Mouse (Mus musculus): Measurements from ENCODE around the gene Kcnma1. TPM values are rescaled to one million over a fixed set of nuclear protein-coding genes. Genes with fewer than 3 reads are reported as not detected.
A peak's percentile ranks its signal among the peaks of the same experiment; 100 is the strongest.

Gene Kcnma1
- polyA plus RNA-seq, 2 experiments = 5.4 to 8.5 TPM

DNA sequence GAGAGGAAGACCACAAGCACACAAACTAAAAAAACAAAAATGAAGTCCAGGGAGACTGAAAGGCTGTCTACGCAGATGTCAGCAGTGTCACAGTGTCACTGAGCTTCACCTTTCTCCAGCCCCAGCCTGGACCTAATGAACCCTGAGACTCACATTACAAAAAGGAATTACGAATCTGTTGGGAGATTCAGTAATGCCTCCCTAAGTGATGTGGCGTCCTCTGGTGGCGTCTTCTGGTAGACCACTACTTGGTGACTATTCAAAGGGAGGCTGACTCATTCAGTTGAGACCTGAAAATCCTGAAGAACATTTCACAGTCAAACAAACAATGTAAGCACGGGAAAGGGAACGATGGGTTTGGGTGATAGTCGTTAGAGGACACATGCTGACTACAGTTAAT lies 6.0 kb downstream of the Kcnma1 start:
- Histone ChIP-seq H3K4me2 (replicated peaks; ENCODE audit: low read depth, low read length, severe bottlenecking) (no peak overlapping the region), H3K4me3 (replicated peaks; ENCODE audit: low read length) (no peak overlapping the region), H3K27me3 (ENCODE audit: control insufficient read depth, insufficient read depth, low read length) (peaks cover 37% of the 10 kb centered on the region), H3K9me3 (ENCODE audit: control insufficient read depth, low read length) (no peaks in the 10 kb centered on the region), H3K36me3 (ENCODE audit: control insufficient read depth, insufficient read depth, low read length) (no peaks in the 10 kb centered on the region), H3K27ac (replicated peaks; ENCODE audit: low read depth, low read length) (no peak overlapping the region), H3K4me1 (ENCODE audit: control insufficient read depth, insufficient read depth, low read length) (peaks cover 5% of the 10 kb centered on the region; the same call in 1 of the 2 replicates), H3K9ac (ENCODE audit: low read depth, low read length, severe bottlenecking) (no peak overlapping the region)
- DNase-seq (ENCODE audit: low spot score) (peak; percentile 87), ATAC-seq (ENCODE audit: low FRiP score, low read depth) (0 out of 2 replicates have a peak, but pooled peaks have one; percentile 19)
- WGBS = 12% methylated on average over 7 of the region's 7 CpGs
- TF ChIP-seq POLR2A (IDR thresholded peaks at IDR 0.05; ENCODE audit: borderline replicate concordance, extremely low read depth, insufficient read depth, insufficient read length) = no peak

DNA sequence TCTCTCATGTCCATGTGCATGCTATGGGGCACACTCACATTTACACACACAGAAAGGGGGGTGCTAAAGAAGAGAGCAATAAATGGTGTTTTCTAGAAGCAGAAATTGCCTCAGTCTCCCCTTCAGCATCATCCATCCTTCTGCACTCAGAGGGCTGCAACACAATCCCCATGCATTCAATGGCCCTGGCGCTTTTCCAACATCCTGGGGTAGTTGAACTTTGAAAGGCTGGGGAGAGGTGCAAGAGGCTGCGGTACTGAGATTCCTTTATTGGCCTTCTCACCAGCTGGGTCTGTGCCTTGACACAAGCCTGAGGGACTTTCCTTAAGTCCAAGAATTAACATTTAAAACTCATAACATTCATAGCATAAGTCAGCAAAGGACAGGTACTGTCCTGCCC lies 8.0 kb downstream of the Kcnma1 start:
- peaks cover 56% of the 10 kb centered on the region for H3K27me3 ChIP-seq (ENCODE audit: control insufficient read depth, insufficient read depth, low read length)
- no peak for TF ChIP-seq POLR2A (IDR thresholded peaks at IDR 0.05; ENCODE audit: borderline replicate concordance, extremely low read depth, insufficient read depth, insufficient read length)
- no peak overlapping the region for H3K9ac ChIP-seq (ENCODE audit: low read depth, low read length, severe bottlenecking)
- H3K9me3 ChIP-seq (ENCODE audit: control insufficient read depth, low read length) = no peaks in the 10 kb centered on the region
- H3K36me3 ChIP-seq (ENCODE audit: control insufficient read depth, insufficient read depth, low read length) = no peaks in the 10 kb centered on the region
- H3K4me1 ChIP-seq (ENCODE audit: control insufficient read depth, insufficient read depth, low read length) = peaks cover 5% of the 10 kb centered on the region; the same call in 1 of the 2 replicates
- H3K4me3 ChIP-seq (replicated peaks; ENCODE audit: low read length) = no peak overlapping the region
- ATAC-seq (ENCODE audit: low FRiP score, low read depth) (no peak), DNase-seq (ENCODE audit: low spot score) (no peak)
- WGBS = 49% methylated on average over 2 of the region's 2 CpGs
- H3K4me2 ChIP-seq (replicated peaks; ENCODE audit: low read depth, low read length, severe bottlenecking) = no peak overlapping the region
- H3K27ac ChIP-seq (replicated peaks; ENCODE audit: low read depth, low read length) = no peak overlapping the region

DNA sequence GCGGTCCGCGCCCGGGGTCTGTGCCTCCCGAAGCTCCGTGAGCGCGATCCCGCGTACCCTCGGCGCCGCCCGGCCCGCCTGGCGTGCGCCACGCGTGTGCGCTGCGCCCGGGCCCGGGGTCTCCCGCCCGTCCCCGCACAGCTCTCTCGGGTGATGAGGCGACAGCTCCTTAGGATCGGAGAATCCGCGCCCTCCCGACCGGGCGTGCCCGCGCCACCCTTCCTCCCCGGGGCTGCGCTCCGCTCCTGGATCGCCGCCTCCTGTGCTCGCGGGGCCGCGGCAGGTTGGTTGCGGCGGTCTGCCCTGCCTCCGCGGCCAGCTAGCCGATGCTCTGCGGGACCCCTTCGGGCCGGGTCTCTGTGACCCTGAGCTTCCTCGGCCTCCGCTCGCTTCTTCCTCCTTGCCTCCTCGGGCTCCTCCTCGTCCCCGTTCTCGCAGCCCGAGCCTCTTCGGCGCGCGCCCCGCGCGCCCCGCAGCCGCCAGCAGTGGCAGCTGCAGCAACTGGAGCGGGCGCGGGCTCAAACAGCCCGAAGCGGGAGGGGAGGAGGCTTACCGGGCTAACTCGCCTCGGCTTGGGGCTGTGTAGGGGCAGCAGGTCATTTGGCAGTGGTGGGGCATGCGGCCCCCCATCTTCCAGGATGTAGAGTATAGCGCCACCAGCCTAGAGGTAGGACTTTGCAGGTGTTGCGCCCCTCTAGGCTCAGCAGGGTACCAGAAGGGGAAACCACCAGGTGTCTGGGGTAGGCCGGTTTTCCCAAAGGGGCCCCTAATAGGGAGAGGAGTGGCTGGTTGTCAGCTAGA lies 9.6 kb downstream of the Kcnma1 start:
- Histone ChIP-seq H3K9ac (ENCODE audit: low read depth, low read length, severe bottlenecking) (peak overlapping the region; percentile 70), H3K27me3 (ENCODE audit: control insufficient read depth, insufficient read depth, low read length) (peaks cover 63% of the 10 kb centered on the region), H3K4me1 (ENCODE audit: control insufficient read depth, insufficient read depth, low read length) (peaks cover 5% of the 10 kb centered on the region; the same call in 1 of the 2 replicates), H3K9me3 (ENCODE audit: control insufficient read depth, low read length) (no peaks in the 10 kb centered on the region), H3K4me3 (replicated peaks; ENCODE audit: low read length) (peak overlapping the region; percentile 77), H3K4me2 (replicated peaks; ENCODE audit: low read depth, low read length, severe bottlenecking) (peak overlapping the region; percentile 94), H3K27ac (replicated peaks; ENCODE audit: low read depth, low read length) (no peak overlapping the region), H3K36me3 (ENCODE audit: control insufficient read depth, insufficient read depth, low read length) (no peaks in the 10 kb centered on the region)
- DNase-seq (ENCODE audit: low spot score) (peak; percentile 36), ATAC-seq (ENCODE audit: low FRiP score, low read depth) (peak; percentile 54)
- no peak for TF ChIP-seq POLR2A (IDR thresholded peaks at IDR 0.05; ENCODE audit: borderline replicate concordance, extremely low read depth, insufficient read depth, insufficient read length)
- WGBS = 2% methylated on average over 28 of the region's 82 CpGs

DNA sequence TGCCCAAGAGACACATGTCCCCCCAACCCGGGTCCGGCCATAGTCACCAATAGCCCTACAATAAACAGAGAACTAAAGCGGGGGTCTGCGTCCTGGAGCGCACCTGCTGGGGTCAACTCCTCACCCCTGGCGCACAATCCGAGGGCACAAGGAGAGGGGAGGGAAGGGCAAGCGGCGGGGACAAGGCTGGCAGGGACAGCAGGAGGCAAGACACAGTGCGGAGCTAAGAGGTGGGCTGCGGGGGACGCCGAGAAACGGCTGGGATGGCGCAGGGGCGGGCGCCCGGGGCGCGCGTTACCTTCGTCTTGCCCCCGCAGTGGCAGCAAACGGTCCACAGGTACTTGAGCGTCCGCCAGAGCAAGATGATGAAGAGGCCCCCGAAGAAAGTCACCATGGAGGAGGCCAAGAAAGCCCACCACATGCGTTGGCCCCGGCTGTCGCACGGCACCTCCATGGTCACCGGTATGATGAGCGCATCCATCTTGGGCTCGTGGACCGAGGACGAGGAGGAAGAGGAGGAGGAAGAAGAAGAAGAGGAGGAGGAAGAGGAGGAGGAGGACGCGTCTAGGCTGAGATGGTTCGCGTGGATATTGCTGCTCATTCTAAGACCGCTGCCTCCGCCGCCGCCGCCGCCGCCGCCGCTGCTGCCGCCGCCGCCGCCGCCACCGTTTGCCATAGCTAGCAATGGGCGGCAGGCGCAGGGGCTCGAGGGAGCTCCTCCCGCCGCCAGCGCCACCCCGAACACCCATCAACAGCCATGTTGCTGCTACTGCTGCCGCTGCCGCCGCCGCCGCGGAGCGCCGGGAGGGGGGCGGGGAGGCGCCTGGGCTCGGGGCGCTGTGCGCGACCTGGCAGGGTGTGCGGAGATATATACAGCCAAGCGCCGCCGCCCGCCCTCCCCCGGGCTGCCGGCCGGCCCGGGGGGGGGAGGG lies 10.6 kb downstream of the Kcnma1 start:
- no peak for TF ChIP-seq POLR2A (IDR thresholded peaks at IDR 0.05; ENCODE audit: borderline replicate concordance, extremely low read depth, insufficient read depth, insufficient read length)
- Histone ChIP-seq H3K27ac (replicated peaks; ENCODE audit: low read depth, low read length) (no peak overlapping the region), H3K9me3 (ENCODE audit: control insufficient read depth, low read length) (no peaks in the 10 kb centered on the region), H3K4me1 (ENCODE audit: control insufficient read depth, insufficient read depth, low read length) (peaks cover 5% of the 10 kb centered on the region; the same call in 1 of the 2 replicates), H3K27me3 (ENCODE audit: control insufficient read depth, insufficient read depth, low read length) (peaks cover 63% of the 10 kb centered on the region), H3K9ac (ENCODE audit: low read depth, low read length, severe bottlenecking) (peak overlapping the region; percentile 70), H3K4me2 (replicated peaks; ENCODE audit: low read depth, low read length, severe bottlenecking) (peak overlapping the region; percentile 94), H3K36me3 (ENCODE audit: control insufficient read depth, insufficient read depth, low read length) (no peaks in the 10 kb centered on the region), H3K4me3 (replicated peaks; ENCODE audit: low read length) (peak overlapping the region; percentile 77)
- WGBS = 1% methylated on average over 51 of the region's 85 CpGs
- ATAC-seq (ENCODE audit: low FRiP score, low read depth) (peak; percentile 48), DNase-seq (ENCODE audit: low spot score) (peak; percentile 30)

GRCm38 (mm10) chr14:24002647-24003046 lies 11.6 kb downstream of the Kcnma1 start:
- no peak for ATAC-seq (ENCODE audit: low FRiP score, low read depth)
- Histone ChIP-seq H3K4me1 (ENCODE audit: control insufficient read depth, insufficient read depth, low read length) (peaks cover 5% of the 10 kb centered on the region; the same call in 1 of the 2 replicates), H3K36me3 (ENCODE audit: control insufficient read depth, insufficient read depth, low read length) (no peaks in the 10 kb centered on the region), H3K4me3 (replicated peaks; ENCODE audit: low read length) (peak overlapping the region; percentile 77), H3K9ac (ENCODE audit: low read depth, low read length, severe bottlenecking) (no peak overlapping the region), H3K9me3 (ENCODE audit: control insufficient read depth, low read length) (no peaks in the 10 kb centered on the region), H3K27me3 (ENCODE audit: control insufficient read depth, insufficient read depth, low read length) (peaks cover 63% of the 10 kb centered on the region), H3K4me2 (replicated peaks; ENCODE audit: low read depth, low read length, severe bottlenecking) (peak overlapping the region; percentile 94), H3K27ac (replicated peaks; ENCODE audit: low read depth, low read length) (no peak overlapping the region)
- DNase-seq (ENCODE audit: low spot score) = no peak
- TF ChIP-seq POLR2A (IDR thresholded peaks at IDR 0.05; ENCODE audit: borderline replicate concordance, extremely low read depth, insufficient read depth, insufficient read length) = no peak
- WGBS = 57% methylated on average over 5 of the region's 5 CpGs

Measured in limb, embryonic 14.5 days (tissue).